Mouse (Mus musculus): ENCODE results near the gene Gpr35. TPM values are rescaled to one million over a fixed set of nuclear protein-coding genes. Genes with fewer than 3 reads are reported as not detected.

Gpr35 gene
- 0.64 and 1.0 TPM in 2 replicates for polyA plus RNA-seq (2015; fragmentation: Nextera tagmentation; extraction: Ambion mirVana)

DNA sequence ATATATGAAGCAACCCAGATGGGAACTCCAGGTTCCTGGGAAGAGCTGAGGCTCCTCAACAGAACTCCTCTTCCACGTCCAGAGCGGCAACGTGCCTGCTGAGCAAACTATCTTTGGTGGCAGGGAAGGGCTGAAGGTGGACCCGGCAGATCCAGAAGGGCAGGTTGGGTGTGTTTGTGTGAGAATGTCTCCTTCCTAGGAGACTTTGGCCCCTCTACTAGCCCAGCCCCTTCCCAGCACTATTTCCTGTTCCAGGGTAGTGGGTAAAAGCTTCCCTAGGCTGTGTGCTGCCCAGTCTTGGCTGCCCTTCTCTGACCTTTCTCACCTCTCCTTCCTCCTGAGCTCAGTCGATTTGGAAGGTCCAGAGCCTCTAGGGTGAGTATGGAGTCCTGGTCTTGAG, at the start of gene Gpr35:
Gpr35 (plus strand) TSS at position 259 of the 400 bp plus-strand sequence.
- Histone ChIP-seq H3K36me3 (peaks cover 42% of the 10 kb centered on the region), H3K27me3 (replicated peaks) (no peaks in the 10 kb centered on the region), H3K4me2 (no peak within 1 kb of the TSS), H3K27ac (replicated peaks) (no peak within 1 kb of the TSS), H3K9me3 (replicated peaks) (no peaks in the 10 kb centered on the region), H3K4me3 (replicated peaks) (no peak within 1 kb of the TSS), H3K9ac (replicated peaks) (no peak within 1 kb of the TSS), H3K4me1 (no peaks in the 10 kb centered on the region)
- no peak for ATAC-seq (ENCODE audit: low FRiP score)
- WGBS = 83% methylated on average over 5 of the region's 5 CpGs

GRCm38 (mm10) chr1:92902786-92903185, 47.9 kb upstream of the Gpr35 start, which contains the start of gene Ankmy1:
Gene Ankmy1 (minus strand): TSS chr1:92902906.
- Histone ChIP-seq H3K4me3 (replicated peaks) (peak within 1 kb of the TSS; percentile 19), H3K4me1 (peaks cover 22% of the 10 kb centered on the region), H3K4me2 (peak within 1 kb of the TSS; percentile 54), H3K27ac (replicated peaks) (peak within 1 kb of the TSS; percentile 41; the same call in 1 of the 2 replicates), H3K9me3 (replicated peaks) (no peaks in the 10 kb centered on the region), H3K9ac (replicated peaks) (no peak within 1 kb of the TSS), H3K27me3 (replicated peaks) (0 out of 2 replicates have a peak, but pooled peaks cover 5% of the 10 kb centered on the region), H3K36me3 (no peaks in the 10 kb centered on the region)
- under 1% methylated on average over 15 of the region's 15 CpGs for WGBS
- peak; percentile 21 for ATAC-seq (ENCODE audit: low FRiP score)

DNA sequence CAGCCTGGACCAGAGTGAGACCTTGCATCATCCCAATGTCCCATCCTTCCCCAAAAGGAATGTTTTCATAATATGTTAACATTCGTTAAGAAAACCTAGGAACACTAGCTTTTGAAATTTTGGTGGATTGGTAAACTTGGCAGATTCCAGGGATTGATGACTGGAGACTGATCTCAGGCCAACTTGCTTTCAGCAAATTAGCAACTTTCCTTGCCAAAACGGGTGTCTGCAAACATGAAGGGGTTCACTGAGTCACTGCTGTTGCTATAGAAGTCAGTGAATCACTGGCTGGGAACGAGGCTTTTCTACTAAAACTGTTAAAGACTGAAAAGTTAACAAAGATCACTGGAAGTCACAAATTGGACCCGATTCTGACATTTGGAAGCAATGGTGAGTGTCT, 47.0 kb upstream of the Gpr35 start:
- no peak for ATAC-seq (ENCODE audit: low FRiP score)

GRCm38 (mm10) chr1:92905703-92906310, 44.9 kb upstream of the Gpr35 start:
- Histone ChIP-seq H3K36me3 (no peaks in the 10 kb centered on the region), H3K4me3 (replicated peaks) (no peak overlapping the region), H3K27me3 (replicated peaks) (0 out of 2 replicates have a peak, but pooled peaks cover 5% of the 10 kb centered on the region), H3K9me3 (replicated peaks) (no peaks in the 10 kb centered on the region), H3K4me2 (no peak overlapping the region; the same call in 1 of the 2 replicates), H3K4me1 (peaks cover 41% of the 10 kb centered on the region), H3K9ac (replicated peaks) (no peak overlapping the region), H3K27ac (replicated peaks) (no peak overlapping the region)
- WGBS = 95% methylated on average over 2 of the region's 2 CpGs
- no peak for ATAC-seq (ENCODE audit: low FRiP score)

More for the DNA sequence above, 47.0 kb upstream of the Gpr35 start:
- no peak overlapping the region for H3K9ac ChIP-seq (replicated peaks)
- H3K4me1 ChIP-seq = peaks cover 27% of the 10 kb centered on the region
- H3K36me3 ChIP-seq = no peaks in the 10 kb centered on the region
- H3K9me3 ChIP-seq (replicated peaks) = no peaks in the 10 kb centered on the region
- H3K27ac ChIP-seq (replicated peaks) = no peak overlapping the region
- 0 out of 2 replicates have a peak, but pooled peaks cover 5% of the 10 kb centered on the region for H3K27me3 ChIP-seq (replicated peaks)
- WGBS = 79% methylated on average over 4 of the region's 4 CpGs
- no peak overlapping the region for H3K4me3 ChIP-seq (replicated peaks)
- no peak overlapping the region for H3K4me2 ChIP-seq

DNA sequence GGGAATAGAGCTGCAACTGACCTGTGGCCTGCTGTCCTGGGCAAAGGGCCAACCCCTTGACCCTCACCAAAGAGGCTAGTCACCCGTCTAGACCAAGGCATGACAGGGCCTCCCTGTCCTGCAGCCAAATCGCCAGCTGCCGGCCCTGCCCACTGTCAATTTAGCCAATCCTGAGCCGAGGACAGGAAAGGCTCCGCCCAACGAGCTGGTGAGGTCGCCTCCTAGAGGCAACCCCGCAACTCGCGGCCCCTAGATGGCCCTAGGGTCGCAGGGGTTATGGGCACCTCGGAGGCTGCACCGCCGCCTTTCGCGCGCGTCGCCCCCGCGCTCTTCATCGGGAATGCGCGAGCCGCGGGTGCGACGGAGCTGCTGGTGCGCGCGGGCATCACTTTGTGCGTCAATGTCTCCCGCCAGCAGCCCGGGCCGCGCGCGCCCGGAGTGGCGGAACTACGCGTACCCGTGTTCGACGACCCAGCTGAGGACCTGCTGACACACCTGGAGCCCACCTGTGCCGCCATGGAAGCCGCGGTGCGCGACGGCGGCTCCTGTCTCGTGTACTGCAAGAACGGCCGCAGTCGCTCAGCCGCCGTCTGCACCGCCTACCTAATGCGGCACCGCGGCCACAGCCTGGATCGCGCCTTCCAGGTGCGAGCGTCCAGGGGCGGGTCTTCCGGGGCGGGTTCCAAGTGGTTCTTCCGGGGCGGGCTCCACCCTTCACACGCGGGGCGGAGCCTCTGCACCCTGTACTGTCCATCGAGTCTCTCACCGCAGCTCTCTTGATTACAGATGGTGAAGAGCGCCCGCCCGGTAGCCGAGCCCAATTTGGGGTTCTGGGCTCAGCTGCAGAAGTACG, 43.7 kb upstream of the Gpr35 start, which contains the start of gene Dusp28:
Dusp28 (plus strand) TSS at position 203 of the 853 bp plus-strand sequence.
- H3K4me2 ChIP-seq = peak within 1 kb of the TSS; percentile 84
- H3K9ac ChIP-seq (replicated peaks) = peak within 1 kb of the TSS; percentile 67
- H3K27me3 ChIP-seq (replicated peaks) = 0 out of 2 replicates have a peak, but pooled peaks cover under 1% of the 10 kb centered on the region
- H3K9me3 ChIP-seq (replicated peaks) = no peaks in the 10 kb centered on the region
- WGBS = under 1% methylated on average over 81 of the region's 81 CpGs
- ATAC-seq (ENCODE audit: low FRiP score) = peak; percentile 92
- H3K4me1 ChIP-seq = peaks cover 47% of the 10 kb centered on the region
- H3K4me3 ChIP-seq (replicated peaks) = peak within 1 kb of the TSS; percentile 73
- H3K36me3 ChIP-seq = no peaks in the 10 kb centered on the region
- H3K27ac ChIP-seq (replicated peaks) = peak within 1 kb of the TSS; percentile 92

DNA sequence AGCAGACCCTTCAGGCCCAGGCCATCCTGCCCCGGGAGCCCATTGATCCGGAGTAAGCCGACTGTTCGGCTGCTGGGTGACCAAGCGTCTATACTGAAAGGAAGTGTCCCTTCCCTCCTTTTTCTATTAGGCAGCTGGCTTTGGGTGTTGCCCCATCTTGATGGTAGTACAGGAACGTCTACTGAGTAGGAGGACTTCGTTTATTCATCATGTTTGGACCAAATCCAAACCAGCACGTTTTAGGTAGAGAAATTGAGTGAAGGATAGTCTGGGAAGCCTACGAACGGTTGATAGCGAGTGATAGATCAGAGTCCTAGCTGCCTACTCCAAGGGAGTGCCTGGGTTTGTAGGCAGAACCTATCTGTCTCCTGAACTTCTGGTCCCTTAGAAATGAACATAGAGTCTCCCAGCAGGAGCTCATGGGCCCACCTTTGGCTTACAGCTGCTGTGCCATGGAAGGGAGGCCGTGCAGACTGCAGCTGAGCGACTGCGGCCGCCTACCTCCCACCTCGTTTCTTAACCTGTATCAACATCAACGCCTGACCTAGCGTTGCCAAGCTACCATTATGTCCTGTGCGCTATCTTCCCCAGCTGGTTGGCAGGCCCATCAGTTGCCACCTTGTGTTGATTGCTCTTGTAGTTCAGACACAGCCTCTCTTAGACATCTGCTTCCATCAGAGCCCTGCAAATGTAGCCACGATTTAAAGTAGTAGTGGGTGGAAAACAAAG, 42.9 kb upstream of the Gpr35 start:
- ATAC-seq (ENCODE audit: low FRiP score) = no peak
- peak overlapping the region; percentile 67 for H3K9ac ChIP-seq (replicated peaks)
- H3K9me3 ChIP-seq (replicated peaks) = no peaks in the 10 kb centered on the region
- peak overlapping the region; percentile 84 for H3K4me2 ChIP-seq
- WGBS = 42% methylated on average over 20 of the region's 20 CpGs
- peak overlapping the region; percentile 92 for H3K27ac ChIP-seq (replicated peaks)
- no peaks in the 10 kb centered on the region for H3K27me3 ChIP-seq (replicated peaks)
- H3K4me1 ChIP-seq = peaks cover 50% of the 10 kb centered on the region
- H3K36me3 ChIP-seq = no peaks in the 10 kb centered on the region
- peak overlapping the region; percentile 73 for H3K4me3 ChIP-seq (replicated peaks)

GRCm38 (mm10) chr1:92908664-92909063, 42.0 kb upstream of the Gpr35 start:
- Histone ChIP-seq H3K36me3 (no peaks in the 10 kb centered on the region), H3K9me3 (replicated peaks) (no peaks in the 10 kb centered on the region), H3K4me2 (no peak overlapping the region), H3K4me3 (replicated peaks) (0 out of 2 replicates have a peak overlapping the region, but pooled peaks have one; percentile 73), H3K27me3 (replicated peaks) (no peaks in the 10 kb centered on the region), H3K27ac (replicated peaks) (no peak overlapping the region), H3K4me1 (peaks cover 53% of the 10 kb centered on the region), H3K9ac (replicated peaks) (no peak overlapping the region)
- WGBS = 97% methylated on average over 3 of the region's 3 CpGs
- ATAC-seq (ENCODE audit: low FRiP score) = no peak

DNA sequence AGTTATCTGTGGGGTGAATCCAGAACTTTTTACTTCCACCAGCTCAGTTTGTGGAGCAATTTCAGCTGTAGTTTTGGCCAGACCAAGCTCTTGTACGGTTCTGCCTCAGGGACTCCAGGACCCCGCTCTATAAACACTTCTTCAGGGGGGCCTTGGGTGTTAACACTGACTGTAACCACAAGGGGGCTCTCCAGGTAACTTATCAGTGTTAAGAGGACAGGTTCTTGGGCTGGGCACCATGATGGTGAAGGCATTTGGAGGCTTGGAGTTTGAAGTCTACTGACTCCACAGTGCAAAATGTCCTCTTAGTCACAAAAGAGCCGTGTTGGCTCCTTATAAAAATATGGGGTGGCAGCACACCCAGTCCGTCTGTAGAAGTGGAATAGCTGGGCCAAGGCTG, 41.6 kb upstream of the Gpr35 start:
- Histone ChIP-seq H3K9me3 (replicated peaks) (no peaks in the 10 kb centered on the region), H3K4me3 (replicated peaks) (no peak overlapping the region), H3K4me2 (no peak overlapping the region), H3K27ac (replicated peaks) (no peak overlapping the region), H3K9ac (replicated peaks) (no peak overlapping the region), H3K4me1 (peaks cover 57% of the 10 kb centered on the region), H3K27me3 (replicated peaks) (no peaks in the 10 kb centered on the region), H3K36me3 (peaks cover 3% of the 10 kb centered on the region; the same call in 1 of the 2 replicates)
- 63% methylated on average over 4 of the region's 4 CpGs for WGBS
- no peak for ATAC-seq (ENCODE audit: low FRiP score)

GRCm38 (mm10) chr1:92910239-92910885, 40.3 kb upstream of the Gpr35 start, which contains the start of gene Rnpepl1:
Gene Rnpepl1 (plus strand): TSS chr1:92910783.
- Histone ChIP-seq H3K27ac (replicated peaks) (peak within 1 kb of the TSS; percentile 94), H3K4me3 (replicated peaks) (peak within 1 kb of the TSS; percentile 70), H3K4me2 (peak within 1 kb of the TSS; percentile 70), H3K4me1 (peaks cover 60% of the 10 kb centered on the region), H3K9me3 (replicated peaks) (no peaks in the 10 kb centered on the region), H3K9ac (replicated peaks) (peak within 1 kb of the TSS; percentile 96), H3K36me3 (peaks cover 11% of the 10 kb centered on the region), H3K27me3 (replicated peaks) (no peaks in the 10 kb centered on the region)
- peak; percentile 73 for ATAC-seq (ENCODE audit: low FRiP score)
- WGBS = under 1% methylated on average over 52 of the region's 57 CpGs

- Histone ChIP-seq H3K9me3 (replicated peaks) (no peaks in the 10 kb centered on the region), H3K27me3 (replicated peaks) (no peaks in the 10 kb centered on the region), H3K4me2 (peak overlapping the region; percentile 70), H3K27ac (replicated peaks) (peak overlapping the region; percentile 94), H3K36me3 (peaks cover 19% of the 10 kb centered on the region), H3K4me1 (peaks cover 59% of the 10 kb centered on the region), H3K4me3 (replicated peaks) (peak overlapping the region; percentile 70), H3K9ac (replicated peaks) (peak overlapping the region; percentile 96)
- peak; percentile 32 for ATAC-seq (ENCODE audit: low FRiP score)
- under 1% methylated on average over 62 of the region's 85 CpGs for WGBS
These were observed 39.5 kb upstream of the Gpr35 start for GRCm38 (mm10) chr1:92910925-92911720.

All from neural tube, embryonic 15.5 days (tissue).